18 mouse cellular contexts compared by ENCODE assay signal in genomic region chr9:14041900-14042435, GRCm38 (mm10).
DNase-seq lines count a peak whose midpoint lies in the region; ATAC-seq lines count a peak whose summit lies in the region.
"Had no signal": no experiment of that assay in that cellular context is flagged by ENCODE, and none has a peak within 500 bp of the region (broad histone marks: within the 10 kb centered on the region; RNA-seq: fewer than 3 reads in every experiment).

No protein-coding gene starts in this region.

- DNase-seq in heart, postnatal 36 days, result no peak
- peak; percentile 13 for DNase-seq in lung, postnatal 36 days
- no peak for DNase-seq in ovary, postnatal 36 days (ENCODE audit: low spot score)
- no peak for DNase-seq in frontal cortex, postnatal 25 days (ENCODE audit: low spot score in 2 of 2)
- DNase-seq: adrenal gland, adult 2 months; cerebellum, adult 2 months; kidney, postnatal 14 days; layer of hippocampus, adult 9-11 months; liver, postnatal 0 days; thymus, adult 18-20 months had no signal

- H3K9ac ChIP-seq in heart, embryonic 12.5 days, result no peak overlapping the region
- no peak overlapping the region for H3K9ac ChIP-seq in heart, embryonic 16.5 days (ENCODE audit: low read length)
- H3K9ac ChIP-seq: forebrain, embryonic 15.5 days; limb, embryonic 15.5 days; liver, postnatal 0 days; midbrain, embryonic 12.5 days had no signal

- no peaks in the 10 kb centered on the region for H3K9me3 ChIP-seq in heart, embryonic 12.5 days (replicated peaks)
- H3K9me3 ChIP-seq in heart, embryonic 16.5 days (replicated peaks; ENCODE audit: control insufficient read depth, low read length), result no peaks in the 10 kb centered on the region
- H3K9me3 ChIP-seq: forebrain, embryonic 15.5 days; limb, embryonic 15.5 days; midbrain, embryonic 12.5 days had no signal

- peaks cover 18% of the 10 kb centered on the region for H3K4me1 ChIP-seq in heart, embryonic 12.5 days (replicated peaks)
- H3K4me1 ChIP-seq in heart, embryonic 16.5 days (ENCODE audit: control insufficient read depth, insufficient read depth, low read length), result peaks cover 7% of the 10 kb centered on the region; the same call in 1 of the 2 replicates
- H3K4me1 ChIP-seq: forebrain, embryonic 15.5 days; midbrain, embryonic 12.5 days had no signal

- H3K36me3 ChIP-seq in heart, embryonic 12.5 days, result no peaks in the 10 kb centered on the region
- H3K36me3 ChIP-seq in heart, embryonic 16.5 days (ENCODE audit: control insufficient read depth, insufficient read depth), result no peaks in the 10 kb centered on the region
- H3K36me3 ChIP-seq: forebrain, embryonic 15.5 days; limb, embryonic 15.5 days; midbrain, embryonic 12.5 days had no signal

- WGBS in heart, embryonic 12.5 days, result 19% methylated on average over 2 of the region's 2 CpGs
- 28% methylated on average over 2 of the region's 2 CpGs for WGBS in heart, embryonic 16.5 days

- no peak overlapping the region for H3K4me2 ChIP-seq in heart, embryonic 12.5 days
- no peak overlapping the region for H3K4me2 ChIP-seq in heart, embryonic 16.5 days (ENCODE audit: low read depth, low read length)
- H3K4me2 ChIP-seq: forebrain, embryonic 15.5 days; limb, embryonic 15.5 days; midbrain, embryonic 12.5 days had no signal

- no peak overlapping the region for H3K4me3 ChIP-seq in heart, embryonic 12.5 days
- no peak overlapping the region for H3K4me3 ChIP-seq in heart, embryonic 16.5 days (ENCODE audit: low read length)
- H3K4me3 ChIP-seq: forebrain, embryonic 15.5 days; limb, embryonic 15.5 days; midbrain, embryonic 12.5 days; myocyte had no signal

- H3K27ac ChIP-seq in heart, embryonic 12.5 days (ENCODE audit: poor library complexity, severe bottlenecking), result peak overlapping the region; percentile 5; the same call in 1 of the 2 replicates
- peak overlapping the region; percentile 35 for H3K27ac ChIP-seq in heart, embryonic 16.5 days (ENCODE audit: low read length)
- H3K27ac ChIP-seq: forebrain, embryonic 15.5 days; limb, embryonic 15.5 days; midbrain, embryonic 12.5 days had no signal

- H3K27me3 ChIP-seq in heart, embryonic 12.5 days (replicated peaks), result no peaks in the 10 kb centered on the region
- H3K27me3 ChIP-seq in heart, embryonic 16.5 days (ENCODE audit: control insufficient read depth, insufficient read depth, low read length), result no peaks in the 10 kb centered on the region
- H3K27me3 ChIP-seq: forebrain, embryonic 15.5 days; limb, embryonic 15.5 days; midbrain, embryonic 12.5 days had no signal

- intact Hi-C loops in heart, postnatal 36 days (cut with DNase I), result no loop called here

- peak; percentile 55; the same call in 1 of the 2 replicates for ATAC-seq in heart, embryonic 12.5 days (ENCODE audit: insufficient number of reproducible peaks, low FRiP score)
- ATAC-seq in CD4-positive, CD25-positive, alpha-beta regulatory T cell, adult 4 months, result peak; percentile 58
- ATAC-seq in heart, embryonic 16.5 days (replicated peaks; ENCODE audit: extremely low read depth, insufficient read depth, low FRiP score), result peak; percentile 49; the same call in 1 of the 2 replicates
- ATAC-seq: forebrain, embryonic 15.5 days; intestine, embryonic 16.5 days; liver, postnatal 0 days had no signal
